Mouse (Mus musculus) G1E-ER4 (cell line): ENCODE data around the gene Vezf1. TPM values are rescaled to one million over a fixed set of nuclear protein-coding genes. Genes with fewer than 3 reads are reported as not detected.

Source experiments
- GATA1 ChIP-seq: IDR thresholded peaks from one replicate; pipeline ENCODE4 v1.8.0; 2012; ENCODE audit warnings: low read length, inconsistent platforms
- polyA plus RNA-seq: library from polyadenylated mRNA; stranded (reverse); fragments of >175 nt; gene quantifications from 2 replicates; pipeline ENCODE4 v1.2.3, GENCODE M21; 2012

Gene Vezf1
- 8.6 and 11.6 TPM in 2 replicates for polyA plus RNA-seq

GRCm38 (mm10) chr11:88067586-88068410, at the start of gene Vezf1:
TSS of gene Vezf1 (plus strand) at chr11:88068279.
- TF ChIP-seq GATA1 = no peak

- no peak for TF ChIP-seq GATA1
Observed at GRCm38 (mm10) chr11:88023933-88024332, 44.1 kb upstream of the Vezf1 start.

GRCm38 (mm10) chr11:88027391-88028035, 40.6 kb upstream of the Vezf1 start:
- TF ChIP-seq GATA1 = no peak

GRCm38 (mm10) chr11:88028193-88028684, 39.8 kb upstream of the Vezf1 start:
- no peak for TF ChIP-seq GATA1

- TF ChIP-seq GATA1 = no peak
Observed at GRCm38 (mm10) chr11:88030219-88030618, 37.9 kb upstream of the Vezf1 start.

GRCm38 (mm10) chr11:88030836-88031235, 37.2 kb upstream of the Vezf1 start:
- no peak for TF ChIP-seq GATA1

GRCm38 (mm10) chr11:88031753-88032152, 36.3 kb upstream of the Vezf1 start:
- no peak for TF ChIP-seq GATA1

GRCm38 (mm10) chr11:88035970-88036369, 32.1 kb upstream of the Vezf1 start:
- TF ChIP-seq GATA1 = no peak

- TF ChIP-seq GATA1 = no peak
Observed at GRCm38 (mm10) chr11:88036761-88037251, 31.3 kb upstream of the Vezf1 start.

GRCm38 (mm10) chr11:88037386-88037785, 30.7 kb upstream of the Vezf1 start:
- TF ChIP-seq GATA1 = no peak

- no peak for TF ChIP-seq GATA1
Observed at GRCm38 (mm10) chr11:88039066-88039465, 29.0 kb upstream of the Vezf1 start.

- no peak for TF ChIP-seq GATA1
Observed at GRCm38 (mm10) chr11:88044314-88044713, 23.8 kb upstream of the Vezf1 start.

- TF ChIP-seq GATA1 = no peak
Observed at GRCm38 (mm10) chr11:88045878-88046277, 22.2 kb upstream of the Vezf1 start.

- TF ChIP-seq GATA1 = no peak
Observed at GRCm38 (mm10) chr11:88046323-88046937, 21.6 kb upstream of the Vezf1 start.

- TF ChIP-seq GATA1 = no peak
Observed at GRCm38 (mm10) chr11:88046944-88047794, 20.9 kb upstream of the Vezf1 start, which contains the start of gene Srsf1. TSS of gene Srsf1 (plus strand) at chr11:88047373.
